8 mouse cellular contexts compared by ENCODE assay signal in the genomic region with DNA sequence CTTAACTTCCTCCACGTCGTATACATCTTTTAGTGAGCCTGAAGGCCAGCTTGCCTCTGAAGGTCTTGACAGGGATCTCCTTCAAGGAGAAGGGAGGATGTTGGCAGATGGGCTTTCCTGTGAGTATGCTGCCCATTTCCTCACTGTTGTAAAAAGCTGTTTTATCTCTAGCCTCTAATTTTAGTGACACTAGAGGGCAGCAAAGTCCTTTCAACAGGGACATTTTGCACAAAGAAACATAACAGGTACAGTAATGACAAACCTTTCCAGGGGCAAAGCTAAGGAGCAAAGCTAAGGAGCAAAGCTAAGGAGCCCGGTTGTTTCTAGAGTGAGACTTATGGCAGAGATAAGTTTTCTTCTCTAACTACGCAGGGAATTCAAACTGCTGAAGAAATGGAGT. TPM values are rescaled to one million over a fixed set of nuclear protein-coding genes. Genes with fewer than 3 reads are reported as not detected.
DNase-seq lines count a peak whose midpoint lies in the region; ATAC-seq lines count a peak whose summit lies in the region.

No protein-coding gene starts in this region.

- no peak overlapping the region for H3K27ac ChIP-seq in neural tube, embryonic 11.5 days (ENCODE audit: low read depth, low read length)
- no peak overlapping the region for H3K27ac ChIP-seq in forebrain, embryonic 15.5 days (replicated peaks)

- H3K9me3 ChIP-seq in neural tube, embryonic 11.5 days (ENCODE audit: control insufficient read depth, low read length) = no peaks in the 10 kb centered on the region
- H3K9me3 ChIP-seq in forebrain, embryonic 15.5 days = no peaks in the 10 kb centered on the region

- DNase-seq in frontal cortex, postnatal 25 days (ENCODE audit: low spot score in 2 of 2) = no peak
- peak; percentile 26 for DNase-seq in neural tube, embryonic 11.5 days (ENCODE audit: low spot score)
- no peak for DNase-seq in neural tube, embryonic 10.5 days (ENCODE audit: extremely low spot score, low spot score)
- peak; percentile 73 for DNase-seq in embryo, embryonic 10 days (ENCODE audit: low spot score)
- peak; percentile 14 for DNase-seq in lung, postnatal 25 days (ENCODE audit: low spot score)
- no peak for DNase-seq in urinary bladder, postnatal 10 days (ENCODE audit: low spot score)

- H3K4me1 ChIP-seq in neural tube, embryonic 11.5 days (ENCODE audit: control insufficient read depth, insufficient read depth, low read length) = no peaks in the 10 kb centered on the region
- no peaks in the 10 kb centered on the region for H3K4me1 ChIP-seq in forebrain, embryonic 15.5 days

- ATAC-seq in frontal cortex, adult (ENCODE audit: low TSS enrichment) = peak; percentile 85
- no peak for ATAC-seq in neural tube, embryonic 11.5 days (ENCODE audit: insufficient read depth, low FRiP score, low TSS enrichment)
- ATAC-seq in forebrain, embryonic 15.5 days (replicated peaks) = no peak

- no peak overlapping the region for H3K4me2 ChIP-seq in neural tube, embryonic 11.5 days (ENCODE audit: low read depth)
- H3K4me2 ChIP-seq in forebrain, embryonic 15.5 days (replicated peaks) = no peak overlapping the region

- H3K9ac ChIP-seq in neural tube, embryonic 11.5 days (ENCODE audit: low read length) = no peak overlapping the region
- no peak overlapping the region for H3K9ac ChIP-seq in forebrain, embryonic 15.5 days (replicated peaks)

- H3K27me3 ChIP-seq in neural tube, embryonic 11.5 days (ENCODE audit: control insufficient read depth, insufficient read depth, low read length) = no peaks in the 10 kb centered on the region
- H3K27me3 ChIP-seq in forebrain, embryonic 15.5 days = no peaks in the 10 kb centered on the region

- 49% methylated on average over 4 of the region's 4 CpGs for WGBS in neural tube, embryonic 11.5 days
- WGBS in forebrain, embryonic 15.5 days = 54% methylated on average over 4 of the region's 4 CpGs

- H3K36me3 ChIP-seq in neural tube, embryonic 11.5 days (ENCODE audit: control insufficient read depth, insufficient read depth, low read length) = no peaks in the 10 kb centered on the region
- H3K36me3 ChIP-seq in forebrain, embryonic 15.5 days = no peaks in the 10 kb centered on the region

- H3K4me3 ChIP-seq in neural tube, embryonic 11.5 days (ENCODE audit: low read depth, low read length) = no peak overlapping the region
- H3K4me3 ChIP-seq in forebrain, embryonic 15.5 days = no peak overlapping the region

RNA-seq across cellular contexts. Expression of gene Kbtbd8, which starts 59.0 kb away (rescaled TPM):
- polyA plus RNA-seq in neural tube, embryonic 11.5 days (2014; fragmentation: Nextera tagmentation; extraction: Ambion mirVana) = 10.7 and 12.8 TPM in 2 replicates
- polyA plus RNA-seq in forebrain, embryonic 15.5 days (2015; fragmentation: Nextera tagmentation; extraction: Ambion mirVana) = 5.2 and 5.8 TPM in 2 replicates

Comparison
In these comparisons a context has a peak if more than half of its experiments do, and no peak if none do; other contexts are left out.
1. DNase-seq: peak in neural tube, embryonic 11.5 days (single experiment), embryo, embryonic 10 days (single experiment) and lung, postnatal 25 days (single experiment); none in frontal cortex, postnatal 25 days (0 of 2), neural tube, embryonic 10.5 days (single experiment) and urinary bladder, postnatal 10 days (single experiment).